Comparison of ENCODE assay signal across 8 mouse cellular contexts in the genomic region with DNA sequence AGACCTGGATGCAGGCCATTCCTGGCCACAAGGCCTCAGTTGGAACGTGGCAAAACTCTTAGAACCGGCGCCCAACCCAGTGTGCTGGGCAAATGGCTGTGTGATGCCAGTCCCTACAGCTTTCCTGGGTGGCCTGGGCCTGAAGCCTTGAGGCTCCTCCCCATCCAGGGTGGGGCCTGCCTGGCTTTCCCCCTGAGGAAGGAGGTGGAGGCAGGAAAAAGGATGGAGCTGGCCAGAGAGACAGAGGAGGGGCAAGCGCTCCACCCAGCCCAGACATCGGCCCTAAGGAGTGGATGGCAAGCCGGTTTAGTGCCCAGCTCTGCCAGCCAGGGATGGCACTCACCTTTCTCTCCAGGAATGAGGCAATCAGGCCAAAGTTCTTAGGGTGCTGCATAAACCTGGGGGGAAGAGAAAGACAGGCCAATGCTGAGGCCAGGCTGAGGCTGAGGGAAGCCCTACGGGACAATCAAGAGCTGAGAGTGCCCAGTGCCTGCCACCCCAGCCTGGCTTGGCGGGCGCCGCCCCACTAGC.
DNase-seq lines count a peak whose midpoint lies in the region; ATAC-seq and TF ChIP-seq lines count a peak whose summit lies in the region.

No protein-coding gene starts in this region.

- TF ChIP-seq CTCF in forebrain, postnatal 0 days (IDR thresholded peaks at IDR 0.05; ENCODE audit: low read depth), result no peak
- no peak for TF ChIP-seq CTCF in small intestine, adult 2 months (IDR thresholded peaks at IDR 0.05; ENCODE audit: extremely low read depth, insufficient read length, insufficient replicate concordance, low read depth, low read length)
- no peak for TF ChIP-seq CTCF in thymus, adult 2 months (IDR thresholded peaks at IDR 0.05; ENCODE audit: borderline replicate concordance, control insufficient read depth, extremely low read depth, insufficient read depth, low read length, poor library complexity)

- H3K27ac ChIP-seq in forebrain, postnatal 0 days (ENCODE audit: low read depth, low read length), result peak overlapping the region; percentile 62
- H3K27ac ChIP-seq in intestine, embryonic 15.5 days, result peak overlapping the region; percentile 88; the same call in 1 of the 2 replicates
- peak overlapping the region; percentile 94 for H3K27ac ChIP-seq in small intestine, adult 2 months (ENCODE audit: insufficient read depth, low read depth, low read length)
- no peak overlapping the region for H3K27ac ChIP-seq in thymus, adult 2 months (ENCODE audit: control insufficient read depth, insufficient read depth, low read length)

- no peak overlapping the region for H3K4me3 ChIP-seq in forebrain, postnatal 0 days (ENCODE audit: low read depth, low read length)
- no peak overlapping the region for H3K4me3 ChIP-seq in intestine, embryonic 15.5 days (replicated peaks)
- H3K4me3 ChIP-seq in small intestine, adult 2 months (ENCODE audit: low read depth, low read length), result peak overlapping the region; percentile 42
- no peak overlapping the region for H3K4me3 ChIP-seq in thymus, adult 2 months (ENCODE audit: control insufficient read depth, insufficient read depth, low read length)

- peaks cover 70% of the 10 kb centered on the region for H3K36me3 ChIP-seq in forebrain, postnatal 0 days (ENCODE audit: insufficient read depth)
- peaks cover 51% of the 10 kb centered on the region for H3K36me3 ChIP-seq in intestine, embryonic 15.5 days
- peaks cover 25% of the 10 kb centered on the region for H3K36me3 ChIP-seq in small intestine, adult 2 months (ENCODE audit: control insufficient read depth, insufficient read depth, low read length)
- peaks cover 35% of the 10 kb centered on the region for H3K36me3 ChIP-seq in thymus, adult 2 months (ENCODE audit: control insufficient read depth, insufficient read depth, low read length)

- peak; percentile 26 for ATAC-seq in forebrain, postnatal 0 days
- ATAC-seq in intestine, embryonic 15.5 days, result peak; percentile 55

- no peaks in the 10 kb centered on the region for H3K4me1 ChIP-seq in forebrain, postnatal 0 days (ENCODE audit: insufficient read depth)
- H3K4me1 ChIP-seq in intestine, embryonic 15.5 days (replicated peaks), result peaks cover 28% of the 10 kb centered on the region
- peaks cover 21% of the 10 kb centered on the region for H3K4me1 ChIP-seq in small intestine, adult 2 months (ENCODE audit: control insufficient read depth, insufficient read depth, insufficient read length, low read length)
- peaks cover 8% of the 10 kb centered on the region for H3K4me1 ChIP-seq in thymus, adult 2 months (replicated peaks; ENCODE audit: control insufficient read depth, insufficient read depth, low read length)

- no peaks in the 10 kb centered on the region for H3K9me3 ChIP-seq in forebrain, postnatal 0 days (ENCODE audit: low read length)
- H3K9me3 ChIP-seq in intestine, embryonic 15.5 days, result no peaks in the 10 kb centered on the region

- H3K4me2 ChIP-seq in forebrain, postnatal 0 days (ENCODE audit: low read depth), result no peak overlapping the region
- no peak overlapping the region; the same call in 1 of the 2 replicates for H3K4me2 ChIP-seq in intestine, embryonic 15.5 days (replicated peaks)

- no peak overlapping the region for H3K9ac ChIP-seq in forebrain, postnatal 0 days
- H3K9ac ChIP-seq in intestine, embryonic 15.5 days, result peak overlapping the region; percentile 11; the same call in 1 of the 2 replicates

- TF ChIP-seq POLR2A in small intestine, adult 2 months (IDR thresholded peaks at IDR 0.05; ENCODE audit: low read depth, low read length), result 0 out of 2 replicates have a peak, but pooled peaks have one; percentile 35
- TF ChIP-seq POLR2A in thymus, adult 2 months (IDR thresholded peaks at IDR 0.05; ENCODE audit: control insufficient read depth, extremely low read depth, insufficient read depth, low read length, poor library complexity), result no peak

- H3K27me3 ChIP-seq in forebrain, postnatal 0 days (ENCODE audit: insufficient read depth, low read length), result no peaks in the 10 kb centered on the region
- no peaks in the 10 kb centered on the region for H3K27me3 ChIP-seq in intestine, embryonic 15.5 days (replicated peaks)
- H3K27me3 ChIP-seq in small intestine, adult 2 months (ENCODE audit: control insufficient read depth, insufficient read depth, low read length), result no peaks in the 10 kb centered on the region
- no peaks in the 10 kb centered on the region for H3K27me3 ChIP-seq in thymus, adult 2 months (ENCODE audit: control insufficient read depth, insufficient read depth, low read length)

- 61% methylated on average over 10 of the region's 10 CpGs for WGBS in forebrain, postnatal 0 days
- WGBS in intestine, embryonic 15.5 days, result 86% methylated on average over 10 of the region's 10 CpGs
- 30% methylated on average over 10 of the region's 10 CpGs for WGBS in small intestine, adult 2 months
- WGBS in thymus, adult 2 months, result 94% methylated on average over 10 of the region's 10 CpGs

- DNase-seq in adrenal gland, adult 18-20 months (ENCODE audit: low spot score in 2 of 2), result peak; percentile 44 to 50
- no peak for DNase-seq in adrenal gland, postnatal 4 days (ENCODE audit: low spot score in 2 of 2)
- DNase-seq in 3T3-L1 (ENCODE audit: low read depth, low spot score), result peak; percentile 74
- no peak for DNase-seq in forebrain, postnatal 0 days
- DNase-seq in layer of hippocampus, adult 18-20 months (ENCODE audit: low spot score in 2 of 2), result no peak
- DNase-seq in thymus, adult 2 months, result no peak

Comparison
In these comparisons a context has a peak if more than half of its experiments do, and no peak if none do; other contexts are left out.
1. DNase-seq: peak in adrenal gland, adult 18-20 months (2 of 2) and 3T3-L1 (single experiment); none in adrenal gland, postnatal 4 days (0 of 2), forebrain, postnatal 0 days (single experiment), layer of hippocampus, adult 18-20 months (0 of 2) and thymus, adult 2 months (single experiment).